Mouse (Mus musculus) limb, embryonic 13.5 days (tissue): ENCODE measurements at regions not wholly inside any gene's neighbourhood (a gene's known extent, or its start where the extent isn't known, plus 50 kb on each side); places are given as distances from the start of the nearest gene placed in this dataset.

ENCODE experiments used
- ATAC-seq: fragments of 200-750 bp; cut with Nextera tagmentation; 2 replicates; pipeline ENCODE4 v1.8.0; 2017; ENCODE audit warnings: low read depth, moderate number of reproducible peaks, moderate TSS enrichment; ENCODE audit not compliant: low FRiP score
- H3K27ac ChIP-seq: fragments of 300-500 bp; sonication (generic); 2 replicates; pipeline ENCODE4 v1.5.1; 2015; ENCODE audit warnings: inconsistent platforms, mild to moderate bottlenecking, moderate library complexity
- H3K27me3 ChIP-seq: fragments of 300-500 bp; sonication (generic); 2 replicates; pipeline ENCODE4 v1.6.1; 2015; ENCODE audit warnings: mild to moderate bottlenecking, inconsistent platforms
- H3K36me3 ChIP-seq: fragments of 300-500 bp; sonication (generic); 2 replicates; pipeline ENCODE4 v1.6.1; 2015; ENCODE audit warnings: inconsistent platforms, mild to moderate bottlenecking, moderate library complexity
- H3K4me1 ChIP-seq: fragments of 300-500 bp; sonication (generic); 2 replicates; pipeline ENCODE4 v1.6.1; 2015; ENCODE audit warnings: inconsistent platforms
- H3K4me2 ChIP-seq: fragments of 300-500 bp; sonication (generic); replicated peaks from 2 replicates; pipeline ENCODE4 v1.6.1; 2015; ENCODE audit warnings: inconsistent platforms, mild to moderate bottlenecking, moderate library complexity
- H3K4me3 ChIP-seq: fragments of 300-500 bp; sonication (generic); 2 replicates; pipeline ENCODE4 v1.5.1; 2015; ENCODE audit warnings: moderate library complexity, mild to moderate bottlenecking, inconsistent platforms
- H3K9ac ChIP-seq: fragments of 300-500 bp; sonication (generic); 2 replicates; pipeline ENCODE4 v1.6.1; 2015; ENCODE audit warnings: mild to moderate bottlenecking, inconsistent platforms
- H3K9me3 ChIP-seq: fragments of 300-500 bp; sonication (generic); 2 replicates; pipeline ENCODE4 v1.6.1; 2016; ENCODE audit warnings: inconsistent platforms
- WGBS: fragments of 180-500 bp; shearing (Covaris S2); methylation state at CpG from one replicate; pipeline ENCODE4 v1.1.7; 2015; 5-methylcytosine and 5-hydroxymethylcytosine counted together

DNA sequence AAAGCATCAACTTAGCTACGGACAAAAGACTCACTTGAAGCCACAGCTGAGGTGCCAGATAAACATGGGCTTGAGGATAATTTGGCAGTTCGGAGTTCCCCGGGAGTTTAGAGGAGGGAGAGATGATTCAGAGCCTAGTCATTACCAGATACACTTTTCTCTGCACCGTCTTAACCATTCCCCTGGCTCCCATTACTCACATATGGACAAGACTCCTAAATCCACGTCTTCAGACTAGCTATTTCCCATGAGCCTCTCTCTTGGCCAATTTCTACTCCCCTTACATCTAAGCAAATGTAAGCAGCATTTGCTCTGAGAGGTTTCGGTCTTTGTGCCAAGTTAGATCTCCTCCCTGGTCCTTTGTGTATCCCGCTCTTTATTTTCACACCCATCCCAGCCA is 100.4 kb upstream of the Olfm4 start:
- H3K4me3 ChIP-seq = no peak overlapping the region
- H3K4me2 ChIP-seq = no peak overlapping the region
- peaks cover 27% of the 10 kb centered on the region for H3K27me3 ChIP-seq
- no peaks in the 10 kb centered on the region for H3K36me3 ChIP-seq
- no peak overlapping the region for H3K27ac ChIP-seq
- ATAC-seq = peak; percentile 69; the same call in 1 of the 2 replicates
- H3K9ac ChIP-seq = no peak overlapping the region
- WGBS = 69% methylated on average over 7 of the region's 7 CpGs
- no peaks in the 10 kb centered on the region for H3K9me3 ChIP-seq
- H3K4me1 ChIP-seq = peaks cover 7% of the 10 kb centered on the region; the same call in 1 of the 2 replicates

- H3K4me2 ChIP-seq = no peak overlapping the region
- ATAC-seq = no peak
- H3K36me3 ChIP-seq = no peaks in the 10 kb centered on the region
- H3K9ac ChIP-seq = no peak overlapping the region
- no peak overlapping the region for H3K27ac ChIP-seq
- peaks cover 7% of the 10 kb centered on the region; the same call in 1 of the 2 replicates for H3K4me1 ChIP-seq
- no peaks in the 10 kb centered on the region for H3K9me3 ChIP-seq
- WGBS = 13% methylated on average over 9 of the region's 9 CpGs
- no peak overlapping the region for H3K4me3 ChIP-seq
- peaks cover 28% of the 10 kb centered on the region for H3K27me3 ChIP-seq
Measured at GRCm38 (mm10) chr14:79881726-79882125, 102.2 kb upstream of the Olfm4 start.

DNA sequence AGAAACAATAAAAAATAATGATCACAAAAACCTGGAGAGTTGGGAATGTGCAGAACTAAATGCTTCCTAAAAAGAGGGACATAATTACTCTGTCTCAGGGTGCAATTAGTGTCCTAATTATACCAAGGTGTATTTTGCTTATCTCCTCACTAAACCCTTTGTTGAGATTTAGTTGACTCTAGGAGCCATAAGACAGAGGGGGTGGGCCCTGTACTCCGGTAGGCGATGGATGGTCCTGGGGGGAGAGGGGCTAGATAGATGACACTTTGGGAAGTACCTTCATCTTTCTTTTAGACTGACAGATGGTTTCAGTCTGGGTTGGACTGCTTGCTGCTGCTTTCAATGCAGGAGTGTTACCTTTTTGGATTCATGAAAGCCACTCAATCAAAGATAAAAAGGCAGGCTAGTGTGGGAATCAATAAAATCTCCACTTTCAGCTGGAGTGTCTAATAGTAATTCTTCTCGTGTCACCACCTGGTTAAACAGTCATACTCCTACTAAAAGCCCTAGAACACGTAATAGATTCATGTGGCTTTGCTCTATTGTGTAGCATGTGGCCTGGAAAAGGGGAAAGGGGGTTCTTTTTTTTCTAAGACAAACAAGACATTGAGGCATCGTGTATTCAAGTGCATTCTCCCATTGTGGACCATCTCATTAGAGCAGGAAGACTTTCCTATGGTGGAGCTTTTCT is 103.7 kb upstream of the Olfm4 start:
- no peak overlapping the region for H3K4me2 ChIP-seq
- 41% methylated on average over 5 of the region's 5 CpGs for WGBS
- no peaks in the 10 kb centered on the region for H3K9me3 ChIP-seq
- H3K27ac ChIP-seq = no peak overlapping the region
- H3K4me1 ChIP-seq = peaks cover 4% of the 10 kb centered on the region; the same call in 1 of the 2 replicates
- no peak for ATAC-seq
- H3K36me3 ChIP-seq = no peaks in the 10 kb centered on the region
- H3K9ac ChIP-seq = no peak overlapping the region
- H3K4me3 ChIP-seq = no peak overlapping the region
- H3K27me3 ChIP-seq = peaks cover 28% of the 10 kb centered on the region

- H3K4me1 ChIP-seq = peaks cover 4% of the 10 kb centered on the region; the same call in 1 of the 2 replicates
- H3K27me3 ChIP-seq = peaks cover 28% of the 10 kb centered on the region
- no peak overlapping the region for H3K4me3 ChIP-seq
- no peak for ATAC-seq
- no peaks in the 10 kb centered on the region for H3K9me3 ChIP-seq
- H3K4me2 ChIP-seq = no peak overlapping the region
- H3K9ac ChIP-seq = no peak overlapping the region
- 76% methylated on average over 11 of the region's 11 CpGs for WGBS
- no peak overlapping the region for H3K27ac ChIP-seq
- no peaks in the 10 kb centered on the region for H3K36me3 ChIP-seq
Measured at GRCm38 (mm10) chr14:79879333-79880035, 104.4 kb upstream of the Olfm4 start.

- no peak for ATAC-seq
- peaks cover 4% of the 10 kb centered on the region; the same call in 1 of the 2 replicates for H3K4me1 ChIP-seq
- H3K9ac ChIP-seq = no peak overlapping the region
- H3K27me3 ChIP-seq = peaks cover 32% of the 10 kb centered on the region
- no peak overlapping the region for H3K27ac ChIP-seq
- H3K9me3 ChIP-seq = no peaks in the 10 kb centered on the region
- H3K4me3 ChIP-seq = no peak overlapping the region
- no peak overlapping the region for H3K4me2 ChIP-seq
- WGBS = 77% methylated on average over 17 of the region's 17 CpGs
- no peaks in the 10 kb centered on the region for H3K36me3 ChIP-seq
Measured at GRCm38 (mm10) chr14:79878285-79879019, 105.4 kb upstream of the Olfm4 start.

GRCm38 (mm10) chr14:79873062-79873461 is 102.0 kb upstream of the Pcdh8 start:
- no peak overlapping the region for H3K4me3 ChIP-seq
- H3K9ac ChIP-seq = no peak overlapping the region
- ATAC-seq = no peak
- H3K27ac ChIP-seq = no peak overlapping the region
- H3K27me3 ChIP-seq = peaks cover 4% of the 10 kb centered on the region; the same call in 1 of the 2 replicates
- no peaks in the 10 kb centered on the region for H3K36me3 ChIP-seq
- 39% methylated on average over 13 of the region's 13 CpGs for WGBS
- H3K4me2 ChIP-seq = no peak overlapping the region
- H3K4me1 ChIP-seq = no peaks in the 10 kb centered on the region
- no peaks in the 10 kb centered on the region for H3K9me3 ChIP-seq

DNA sequence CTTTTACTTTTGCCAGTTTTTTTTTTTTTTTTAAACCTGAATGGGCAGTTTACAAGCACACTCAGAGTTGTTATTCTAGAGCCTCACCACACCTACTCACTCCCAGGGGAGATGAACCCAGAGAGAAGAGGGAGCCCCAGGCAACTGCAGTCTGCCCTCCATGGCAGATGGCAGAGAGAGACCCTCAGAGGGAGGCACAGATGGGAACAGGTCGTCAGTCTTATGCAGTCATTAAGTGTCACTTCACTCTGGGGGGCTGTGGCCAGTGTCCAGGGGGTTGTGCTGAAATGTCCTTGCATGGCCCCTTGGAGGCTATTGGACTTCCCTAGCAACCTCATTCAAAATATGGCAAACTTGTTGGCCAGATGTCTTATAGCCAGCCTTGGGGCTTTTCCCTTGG is 101.3 kb upstream of the Pcdh8 start:
- no peak for ATAC-seq
- Histone ChIP-seq H3K9me3 (no peaks in the 10 kb centered on the region), H3K4me2 (no peak overlapping the region), H3K27me3 (peaks cover 4% of the 10 kb centered on the region; the same call in 1 of the 2 replicates), H3K4me3 (no peak overlapping the region), H3K4me1 (no peaks in the 10 kb centered on the region), H3K27ac (no peak overlapping the region), H3K9ac (no peak overlapping the region), H3K36me3 (no peaks in the 10 kb centered on the region)
- 8% methylated on average over 1 of the region's 1 CpGs for WGBS

- Histone ChIP-seq H3K9ac (no peak overlapping the region), H3K27ac (no peak overlapping the region), H3K36me3 (no peaks in the 10 kb centered on the region), H3K4me2 (no peak overlapping the region), H3K9me3 (no peaks in the 10 kb centered on the region), H3K27me3 (peaks cover 4% of the 10 kb centered on the region; the same call in 1 of the 2 replicates), H3K4me3 (no peak overlapping the region), H3K4me1 (no peaks in the 10 kb centered on the region)
- ATAC-seq = no peak
- WGBS = 73% methylated on average over 1 of the region's 1 CpGs
Measured at GRCm38 (mm10) chr14:79869325-79869724, 98.2 kb upstream of the Pcdh8 start.

GRCm38 (mm10) chr14:79856245-79856644 is 85.1 kb upstream of the Pcdh8 start:
- 85% methylated on average over 7 of the region's 7 CpGs for WGBS
- Histone ChIP-seq H3K9ac (no peak overlapping the region), H3K27ac (no peak overlapping the region), H3K36me3 (no peaks in the 10 kb centered on the region), H3K4me3 (no peak overlapping the region), H3K4me2 (no peak overlapping the region), H3K9me3 (no peaks in the 10 kb centered on the region), H3K27me3 (no peaks in the 10 kb centered on the region), H3K4me1 (0 out of 2 replicates have a peak, but pooled peaks cover 7% of the 10 kb centered on the region)
- no peak for ATAC-seq

DNA sequence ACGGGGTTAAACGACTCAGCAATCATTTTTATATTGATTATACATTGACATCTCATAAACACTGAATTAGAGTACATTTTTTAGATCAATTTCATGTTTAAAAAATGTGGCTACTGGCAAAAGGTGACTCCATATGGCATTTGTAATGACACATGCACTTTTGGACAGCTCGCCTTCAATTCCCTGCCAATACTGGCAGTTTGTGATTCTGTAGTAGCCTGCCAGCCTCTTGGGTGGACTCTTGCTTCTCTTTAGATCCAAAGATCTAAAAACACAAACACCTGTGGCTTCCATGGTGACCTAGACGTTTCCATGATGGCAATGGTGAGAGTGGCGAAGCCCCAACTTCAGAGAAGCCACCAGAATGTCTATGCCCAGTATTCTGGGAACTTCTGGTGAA is 83.1 kb upstream of the Pcdh8 start:
- WGBS = 87% methylated on average over 5 of the region's 5 CpGs
- Histone ChIP-seq H3K4me3 (no peak overlapping the region), H3K9me3 (no peaks in the 10 kb centered on the region), H3K9ac (no peak overlapping the region), H3K36me3 (no peaks in the 10 kb centered on the region), H3K4me1 (0 out of 2 replicates have a peak, but pooled peaks cover 7% of the 10 kb centered on the region), H3K4me2 (no peak overlapping the region), H3K27ac (no peak overlapping the region), H3K27me3 (no peaks in the 10 kb centered on the region)
- no peak for ATAC-seq

DNA sequence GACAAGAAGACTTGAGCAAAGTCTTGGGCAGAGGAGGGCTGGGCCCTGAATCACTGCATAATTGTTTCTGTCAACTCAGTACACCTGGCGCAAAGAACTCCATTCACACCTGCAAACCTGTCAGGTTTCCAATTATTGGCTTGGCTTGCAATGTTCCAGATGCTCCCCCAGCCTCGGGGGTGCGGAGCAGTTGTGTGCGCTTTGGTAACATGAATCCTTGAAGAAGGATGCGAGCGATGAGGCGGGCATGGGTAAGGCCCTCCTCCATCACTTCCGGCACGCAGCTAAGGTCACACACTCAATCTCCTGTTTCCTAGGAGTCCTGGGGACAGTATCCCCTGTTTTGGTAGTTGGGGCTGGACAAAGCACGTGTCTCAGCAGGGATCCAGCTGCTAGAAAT is 81.6 kb upstream of the Pcdh8 start:
- Histone ChIP-seq H3K9ac (no peak overlapping the region), H3K27me3 (no peaks in the 10 kb centered on the region), H3K36me3 (no peaks in the 10 kb centered on the region), H3K4me2 (no peak overlapping the region), H3K4me3 (no peak overlapping the region), H3K27ac (no peak overlapping the region), H3K9me3 (no peaks in the 10 kb centered on the region), H3K4me1 (0 out of 2 replicates have a peak, but pooled peaks cover 7% of the 10 kb centered on the region)
- ATAC-seq = no peak
- WGBS = 62% methylated on average over 10 of the region's 10 CpGs

DNA sequence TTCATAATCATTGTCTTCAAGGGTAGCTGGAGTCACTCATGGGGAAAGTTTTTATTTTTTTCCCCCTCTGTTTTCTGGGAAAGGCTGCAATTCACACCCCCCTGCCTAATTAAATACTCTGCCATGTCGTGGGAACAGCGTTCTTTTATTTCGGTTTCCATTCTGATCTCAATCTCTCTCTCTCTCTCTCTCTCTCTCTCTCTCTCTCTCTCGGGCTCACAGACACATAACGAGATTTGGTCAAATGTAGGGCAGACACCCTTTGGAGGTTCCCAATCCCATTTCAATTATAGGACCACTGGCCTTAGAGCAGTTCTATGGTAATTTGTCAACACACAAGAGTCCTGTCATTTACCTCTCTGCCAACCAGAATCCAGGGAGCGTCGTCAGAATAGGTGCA is 80.7 kb upstream of the Pcdh8 start:
- 71% methylated on average over 7 of the region's 7 CpGs for WGBS
- H3K4me1 ChIP-seq = 0 out of 2 replicates have a peak, but pooled peaks cover 7% of the 10 kb centered on the region
- no peaks in the 10 kb centered on the region for H3K9me3 ChIP-seq
- ATAC-seq = no peak
- H3K4me2 ChIP-seq = no peak overlapping the region
- H3K9ac ChIP-seq = no peak overlapping the region
- no peaks in the 10 kb centered on the region for H3K27me3 ChIP-seq
- no peak overlapping the region for H3K4me3 ChIP-seq
- H3K27ac ChIP-seq = no peak overlapping the region
- no peaks in the 10 kb centered on the region for H3K36me3 ChIP-seq
